ENCODE assay signal across 8 mouse cellular contexts in the genomic region with DNA sequence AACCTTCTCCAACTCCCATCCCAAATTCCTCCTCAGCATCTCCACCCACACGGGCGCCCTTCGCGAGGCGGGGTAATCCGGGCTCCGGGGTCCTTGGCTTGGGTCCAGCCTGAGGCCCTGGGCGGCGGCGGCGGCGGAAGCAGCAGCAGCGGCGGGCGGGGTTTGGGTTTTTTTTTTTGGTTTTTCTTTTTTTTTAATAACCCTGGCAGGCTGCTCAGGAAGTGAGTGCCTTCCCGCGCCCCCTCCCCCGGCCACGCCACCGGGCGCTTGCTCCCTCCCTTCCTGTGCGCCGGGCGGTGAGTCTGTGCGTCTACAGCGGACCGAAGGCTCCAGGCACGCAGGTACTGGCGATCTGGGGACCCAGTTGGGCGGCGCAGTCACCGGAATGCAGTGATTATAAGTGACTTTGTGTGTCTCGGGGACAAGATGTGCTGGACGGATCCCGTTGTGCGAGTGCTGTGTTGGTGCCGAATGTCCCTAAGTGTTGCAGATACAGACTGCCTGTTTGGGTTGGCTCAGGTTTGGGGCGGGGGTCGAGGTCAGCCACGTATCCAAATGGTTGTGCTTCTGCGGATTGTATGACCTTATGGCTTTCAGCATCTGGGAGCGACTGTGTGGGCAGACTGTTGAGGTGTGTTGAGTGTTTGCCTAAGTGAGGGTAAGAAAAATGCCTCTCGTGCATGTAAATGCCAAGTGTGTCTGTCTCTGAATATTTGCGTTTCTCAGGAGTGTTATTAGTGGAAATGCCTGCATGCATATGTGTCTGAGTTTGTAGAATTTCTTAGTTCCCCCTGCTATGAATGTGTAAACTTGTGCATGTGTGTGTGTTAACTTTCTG. TPM values are rescaled to one million over a fixed set of nuclear protein-coding genes. Genes with fewer than 3 reads are reported as not detected.
DNase-seq lines count a peak whose midpoint lies in the region; ATAC-seq lines count a peak whose summit lies in the region.

TSS of gene Adamts10 (plus strand) at position 287 of the 838 bp plus-strand sequence.

- H3K9me3 ChIP-seq in hindbrain, embryonic 12.5 days (replicated peaks): no peaks in the 10 kb centered on the region

- H3K4me3 ChIP-seq in hindbrain, embryonic 12.5 days: peak within 1 kb of the TSS; percentile 60

- WGBS in hindbrain, embryonic 12.5 days: under 1% methylated on average over 41 of the region's 44 CpGs

- H3K9ac ChIP-seq in hindbrain, embryonic 12.5 days: peak within 1 kb of the TSS; percentile 73

- no peaks in the 10 kb centered on the region for H3K27me3 ChIP-seq in hindbrain, embryonic 12.5 days

- DNase-seq in MEL-GATA-1-ER (ENCODE audit: extremely low read depth, low read depth): peak; percentile 26
- peak; percentile 73 for DNase-seq in cerebellum, adult 9-10 months
- DNase-seq in frontal cortex, postnatal 14 days (ENCODE audit: low spot score in 2 of 2): peak; percentile 39 to 45
- DNase-seq in layer of hippocampus, postnatal 36 days: peak; percentile 31 to 38
- peak; percentile 86 for DNase-seq in lung, postnatal 36 days
- peak; percentile 29 for DNase-seq in retina, postnatal 7 days (ENCODE audit: low read depth, low spot score)
- peak; percentile 51 to 59 for DNase-seq in urinary bladder, adult 18-20 months (ENCODE audit: low spot score in 2 of 2)

- H3K27ac ChIP-seq in hindbrain, embryonic 12.5 days: peak within 1 kb of the TSS; percentile 78

- H3K4me2 ChIP-seq in hindbrain, embryonic 12.5 days (replicated peaks): peak within 1 kb of the TSS; percentile 79

- ATAC-seq in hindbrain, embryonic 12.5 days (ENCODE audit: low FRiP score): peak; percentile 64

- peaks cover 19% of the 10 kb centered on the region for H3K4me1 ChIP-seq in hindbrain, embryonic 12.5 days

- peaks cover 6% of the 10 kb centered on the region for H3K36me3 ChIP-seq in hindbrain, embryonic 12.5 days

RNA-seq across cellular contexts. Expression of gene Adamts10, which starts in this region (rescaled TPM):
- 67.1 and 73.8 TPM in 2 replicates for polyA plus RNA-seq in hindbrain, embryonic 12.5 days (2016; fragmentation: Nextera tagmentation; extraction: Ambion mirVana)
- 10 to 100 TPM; 25.3 to 36.6 TPM for total RNA-seq in layer of hippocampus, postnatal 36 days (2021)

Comparison
In these comparisons a context has a peak if more than half of its experiments do, and no peak if none do; other contexts are left out.
1. Peak in every context shown above with its lines: DNase-seq, ATAC-seq, H3K4me3 ChIP-seq and H3K27ac ChIP-seq.
2. DNase-seq: peak in every context shown above with its lines; median percentile 86 in lung, postnatal 36 days; 73 in cerebellum, adult 9-10 months; 55 in urinary bladder, adult 18-20 months; 42 in frontal cortex, postnatal 14 days; 34 in layer of hippocampus, postnatal 36 days; 29 in retina, postnatal 7 days; 26 in MEL-GATA-1-ER.